Mouse (Mus musculus): ENCODE results near the gene Chmp6.

DNA sequence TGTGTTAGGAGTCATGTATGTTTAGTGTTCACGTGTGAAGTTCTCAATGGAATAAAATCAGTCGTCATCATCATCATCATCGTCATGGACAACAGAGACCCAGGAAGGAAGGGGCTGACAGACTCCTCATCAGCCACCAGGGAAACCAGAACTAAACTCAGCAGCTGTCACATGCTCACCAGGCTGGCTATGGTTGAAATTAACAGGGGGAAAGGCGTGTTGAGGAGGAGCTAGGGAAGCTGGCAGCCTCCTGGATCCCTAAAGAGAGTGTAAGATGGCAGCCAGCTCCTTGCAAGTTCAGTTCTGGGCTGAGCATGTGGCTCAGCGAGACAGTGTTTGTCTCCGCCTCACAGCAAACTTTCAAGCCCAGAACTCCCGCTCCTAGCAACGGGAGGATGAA, 21.5 kb downstream of the Chmp6 start:
- no peak for TF ChIP-seq POLR2A (IDR thresholded peaks at IDR 0.05; ENCODE audit: borderline replicate concordance, extremely low read depth, low read depth, low read length)
- no peak for TF ChIP-seq CTCF (IDR thresholded peaks at IDR 0.05; ENCODE audit: insufficient read depth, low read length)
